Mouse (Mus musculus) bone marrow, adult 2 months (tissue): ENCODE measurements around the gene Xkrx.

ENCODE experiments used
- CTCF ChIP-seq: fragments of 200-500 bp; IDR thresholded peaks from 2 replicates; pipeline ENCODE4 v1.5.1; 2011; ENCODE audit warnings: low read length, control low read depth; ENCODE audit not compliant: control insufficient read depth, insufficient read depth
- POLR2A ChIP-seq: fragments of 200-500 bp; IDR thresholded peaks from 2 replicates; pipeline ENCODE4 v1.6.1; 2011; ENCODE audit warnings: low read depth, mild to moderate bottlenecking, control low read depth, low read length, borderline replicate concordance; ENCODE audit not compliant: control insufficient read depth

DNA sequence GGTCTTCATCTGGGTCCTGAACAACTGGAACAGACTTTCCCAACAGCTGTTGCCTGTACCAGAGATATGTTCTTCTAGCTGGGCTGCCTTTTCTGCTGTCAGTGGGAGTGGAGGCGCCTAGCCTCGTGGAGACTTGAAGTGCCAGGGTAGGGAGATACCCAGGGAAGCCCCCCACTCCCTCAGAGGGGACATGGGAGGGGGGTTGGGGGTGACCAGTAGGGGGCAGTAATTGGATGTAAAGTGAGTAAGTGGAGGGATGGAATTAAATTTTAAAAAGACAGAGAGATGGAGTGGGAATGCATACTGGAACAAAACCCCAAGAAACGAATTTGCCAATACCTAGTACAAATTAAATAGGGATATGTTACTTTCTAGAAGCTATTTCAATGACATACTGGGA lies 28.1 kb downstream of the Xkrx start:
- TF ChIP-seq POLR2A (no peak), CTCF (no peak)
